In the genomic region with DNA sequence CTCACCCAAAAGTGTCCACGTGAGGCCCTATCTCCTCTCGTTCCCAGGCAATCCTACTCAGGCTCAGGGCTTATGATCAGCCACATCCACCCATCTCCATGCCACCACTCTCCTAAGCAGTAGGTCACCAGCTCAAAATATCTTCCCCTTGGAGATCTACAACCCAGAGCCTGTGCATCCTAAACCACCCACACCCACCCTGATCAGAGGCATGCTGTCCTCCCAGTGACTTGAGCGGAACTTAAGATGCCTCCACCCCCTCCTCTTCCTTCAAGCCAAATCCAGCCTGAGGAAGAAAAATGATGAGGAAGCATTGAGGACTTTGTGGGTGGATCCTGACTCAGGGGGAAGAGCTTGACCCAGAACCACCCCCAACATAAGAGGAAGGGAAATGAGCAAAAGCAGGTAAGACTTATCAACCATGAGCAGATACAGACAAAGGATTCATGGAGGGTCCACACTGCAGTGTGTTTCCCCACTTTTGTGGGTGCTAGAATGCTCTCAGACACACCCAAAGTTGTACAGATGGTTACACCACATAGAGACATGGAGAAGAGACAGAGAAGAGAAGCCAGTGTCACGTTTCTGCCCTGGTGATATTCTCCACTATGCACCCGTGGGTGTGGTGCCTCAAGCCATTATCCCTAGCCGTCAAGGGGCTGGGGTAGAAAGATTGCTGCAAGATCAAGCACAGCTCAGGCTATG, we compare ENCODE assay signal across 1 mouse cellular context.
TF ChIP-seq lines count a peak whose summit lies in the region.

No protein-coding gene starts in this region.

TF ChIP-seq in MEL, 35 proteins besides CTCF, POLR2A, EP300 and RAD21 (continued from another document):
- TF ChIP-seq ZMIZ1 (IDR thresholded peaks at IDR 0.05; ENCODE audit: low read depth, low read length) (no peak), ZNF384 (IDR thresholded peaks at IDR 0.05; ENCODE audit: low read depth, low read length) (no peak), NRF1 (IDR thresholded peaks at IDR 0.05; ENCODE audit: insufficient read depth, low read depth, low read length, poor library complexity, severe bottlenecking) (no peak), ELF1 (IDR thresholded peaks at IDR 0.05; ENCODE audit: low read depth, low read length) (peak; percentile 17; the same call in 1 of the 2 replicates), MYB (IDR thresholded peaks at IDR 0.05; ENCODE audit: low read depth, low read length) (no peak), SIN3A (IDR thresholded peaks at IDR 0.05; ENCODE audit: low read length) (peak; percentile 61), ZC3H11A (IDR thresholded peaks at IDR 0.05; ENCODE audit: low read depth, low read length) (no peak), SMC3 (IDR thresholded peaks at IDR 0.05; ENCODE audit: low read depth, low read length) (no peak), UBTF (IDR thresholded peaks at IDR 0.05; ENCODE audit: borderline replicate concordance, insufficient read depth, low read depth, low read length) (no peak), CHD1 (IDR thresholded peaks at IDR 0.05; ENCODE audit: low read depth, low read length) (no peak), E2F4 (IDR thresholded peaks at IDR 0.05; ENCODE audit: borderline replicate concordance, low read depth, low read length) (no peak), MXI1 (IDR thresholded peaks at IDR 0.05; ENCODE audit: low read depth, low read length) (no peak), USF2 (IDR thresholded peaks at IDR 0.05; ENCODE audit: borderline replicate concordance in 1 of 2, insufficient read depth in 1 of 2, low read depth in 1 of 2, low read length in 2 of 2) (no peak), JUND (IDR thresholded peaks at IDR 0.05; ENCODE audit: low read depth, low read length) (no peak), ZKSCAN1 (IDR thresholded peaks at IDR 0.05; ENCODE audit: low read depth, low read length) (no peak), BHLHE40 (IDR thresholded peaks at IDR 0.05; ENCODE audit: borderline replicate concordance, low read depth, low read length) (peak; percentile 82), MAX (IDR thresholded peaks at IDR 0.05; ENCODE audit: low read length) (peak; percentile 28; the same call in 1 of the 2 replicates), TCF12 (IDR thresholded peaks at IDR 0.05; ENCODE audit: low read depth, low read length) (peak; percentile 72), POLR2AphosphoS5 (IDR thresholded peaks at IDR 0.05; ENCODE audit: borderline replicate concordance, low read depth, low read length) (no peak), RCOR1 (IDR thresholded peaks at IDR 0.05; ENCODE audit: low read depth, low read length) (0 out of 2 replicates have a peak, but pooled peaks have one; percentile 12), USF1 (IDR thresholded peaks at IDR 0.05; ENCODE audit: low read depth, low read length) (no peak), NELFE (IDR thresholded peaks at IDR 0.05; ENCODE audit: low read depth, low read length) (no peak), MYC (IDR thresholded peaks at IDR 0.05; ENCODE audit: low read depth, low read length) (0 out of 2 replicates have a peak, but pooled peaks have one; percentile 8)
